19 mouse cellular contexts compared by ENCODE assay signal in genomic region chr14:74222093-74222492, GRCm38 (mm10).
"Had no signal": no experiment of that assay in that cellular context is flagged by ENCODE, and none has a peak within 500 bp of the region (broad histone marks: within the 10 kb centered on the region; RNA-seq: fewer than 3 reads in every experiment).

No protein-coding gene starts in this region.

- H3K4me2 ChIP-seq: lung, embryonic 14.5 days; midbrain, embryonic 12.5 days; neural tube, embryonic 13.5 days; neural tube, embryonic 15.5 days had no signal

- ATAC-seq: midbrain, embryonic 16.5 days had no signal

- H3K36me3 ChIP-seq: midbrain, embryonic 12.5 days; neural tube, embryonic 13.5 days; neural tube, embryonic 15.5 days had no signal

- H3K27ac ChIP-seq: midbrain, embryonic 12.5 days; neural tube, embryonic 13.5 days; neural tube, embryonic 15.5 days had no signal

- H3K9me3 ChIP-seq: megakaryocyte, embryonic 14.5 days; midbrain, embryonic 12.5 days; neural tube, embryonic 13.5 days; neural tube, embryonic 15.5 days had no signal

- H3K4me1 ChIP-seq: midbrain, embryonic 12.5 days; neural tube, embryonic 15.5 days had no signal

- H3K4me3 ChIP-seq: megakaryocyte, embryonic 14.5 days; midbrain, embryonic 12.5 days; myocyte; neural tube, embryonic 13.5 days; neural tube, embryonic 15.5 days had no signal

- H3K9ac ChIP-seq: lung, embryonic 14.5 days; midbrain, embryonic 12.5 days; neural tube, embryonic 13.5 days; neural tube, embryonic 15.5 days had no signal

- H3K27me3 ChIP-seq: megakaryocyte, embryonic 14.5 days; midbrain, embryonic 12.5 days; neural tube, embryonic 13.5 days; neural tube, embryonic 15.5 days had no signal

- DNase-seq: lung, adult 18-20 months; lung, embryonic 14.5 days; lung, postnatal 10 days; lung, postnatal 4 days; midbrain, embryonic 14.5 days; retina, postnatal 1 day; right cerebral cortex, adult 18-20 months; right cerebral cortex, postnatal 25 days; right cerebral cortex, postnatal 4 days; spleen, adult 18-20 months; thymus, adult 18-20 months; thymus, postnatal 14 days; thymus, postnatal 36 days had no signal
